Mouse (Mus musculus): ENCODE data around the gene Gm21671.
"Not testable (repeated sequence)": the region's sequence is repeated elsewhere in the genome, so short reads cannot be mapped to it uniquely, and the experiment has no call there.

GRCm38 (mm10) chr5:25954317-25954716, at the start of gene Gm21671:
- not testable (repeated sequence) for TF ChIP-seq POLR2A (IDR thresholded peaks at IDR 0.05; ENCODE audit: low read depth, low read length); CTCF (conservative IDR thresholded peaks at IDR 0.05; ENCODE audit: insufficient read depth, insufficient read length, low read depth, low read length)

All from kidney, adult 2 months (tissue).